In genomic region chr9:104921197-104921596, GRCm38 (mm10) we compare ENCODE assay signal across 16 mouse cellular contexts.
DNase-seq lines count a peak whose midpoint lies in the region.
"Had no signal": no experiment of that assay in that cellular context is flagged by ENCODE, and none has a peak within 500 bp of the region (broad histone marks: within the 10 kb centered on the region; RNA-seq: fewer than 3 reads in every experiment).

No protein-coding gene starts in this region.

- peak; percentile 6 for DNase-seq in layer of hippocampus, adult 11-12 months (ENCODE audit: low spot score)
- DNase-seq in layer of hippocampus, postnatal 14 days (ENCODE audit: low spot score in 2 of 2) = no peak
- DNase-seq in right cerebral cortex, adult 2 months (ENCODE audit: low spot score in 2 of 2) = peak; percentile 8 to 23
- no peak for DNase-seq in right cerebral cortex, postnatal 14 days
- DNase-seq in right cerebral cortex, postnatal 25 days = peak; percentile 38
- no peak for DNase-seq in gastrocnemius, postnatal 25 days
- DNase-seq: adrenal gland, adult 8-10 months; adrenal gland, postnatal 25 days; cerebellum, adult 18-20 months; cerebellum, adult 9-10 months; cerebellum, postnatal 14 days; gastrocnemius, adult 2 months; gastrocnemius, postnatal 14 days; heart, adult 2 months; heart, postnatal 14 days; heart, postnatal 4 days had no signal

Comparison
In these comparisons a context has a peak if more than half of its experiments do, and no peak if none do; other contexts are left out.
1. DNase-seq: peak in layer of hippocampus, adult 11-12 months (single experiment), right cerebral cortex, adult 2 months (2 of 2) and right cerebral cortex, postnatal 25 days (single experiment); none in layer of hippocampus, postnatal 14 days (0 of 2), right cerebral cortex, postnatal 14 days (single experiment) and gastrocnemius, postnatal 25 days (single experiment).